Comparison of ENCODE assay signal across 18 mouse cellular contexts in genomic region chr2:128067596-128067995, GRCm38 (mm10). TPM values are rescaled to one million over a fixed set of nuclear protein-coding genes. Genes with fewer than 3 reads are reported as not detected.
DNase-seq lines count a peak whose midpoint lies in the region; TF ChIP-seq lines count a peak whose summit lies in the region.
"Had no signal": no experiment of that assay in that cellular context is flagged by ENCODE, and none has a peak within 500 bp of the region (broad histone marks: within the 10 kb centered on the region; RNA-seq: fewer than 3 reads in every experiment).

No protein-coding gene starts in this region.

- no peak for TF ChIP-seq POLR2A in cerebellum, adult 2 months (IDR thresholded peaks at IDR 0.05; ENCODE audit: borderline replicate concordance, insufficient read depth, low read length)
- no peak for TF ChIP-seq POLR2A in bone marrow macrophage, adult 2 months (IDR thresholded peaks at IDR 0.05; ENCODE audit: borderline replicate concordance, low read depth, low read length)

- H3K4me1 ChIP-seq in cerebellum, adult 2 months (ENCODE audit: control insufficient read depth, insufficient read depth, low read length) = peaks cover 9% of the 10 kb centered on the region
- peaks cover 48% of the 10 kb centered on the region for H3K4me1 ChIP-seq in bone marrow macrophage, adult 2 months (ENCODE audit: control insufficient read depth, insufficient read depth, low read length)
- H3K4me1 ChIP-seq: embryonic facial prominence, embryonic 15.5 days; hindbrain, embryonic 15.5 days had no signal

- no peak for TF ChIP-seq CTCF in cerebellum, adult 2 months (IDR thresholded peaks at IDR 0.05; ENCODE audit: borderline replicate concordance, insufficient read depth, low read depth, low read length)
- no peak for TF ChIP-seq CTCF in gastrocnemius, adult 2 months (IDR thresholded peaks at IDR 0.05)
- no peak for TF ChIP-seq CTCF in bone marrow macrophage, adult 2 months (IDR thresholded peaks at IDR 0.05; ENCODE audit: low read depth, low read length)

- intact Hi-C loops in gastrocnemius, adult 2 months (cut with DNase I) = no loop called here

- DNase-seq in cerebellum, adult 2 months = peak; percentile 35 to 46
- DNase-seq in cerebellum, adult 11 months = no peak
- peak; percentile 72 to 82 for DNase-seq in cerebellum, postnatal 25 days
- no peak for DNase-seq in cerebellum, adult 11-12 months
- peak; percentile 9 for DNase-seq in gastrocnemius, postnatal 10 days
- no peak for DNase-seq in gastrocnemius, adult 2 months
- DNase-seq in ovary, adult 18-20 months (ENCODE audit: low spot score) = no peak
- DNase-seq: adrenal gland, adult 8-10 months; adrenal gland, postnatal 25 days; heart, adult 2 months; kidney, adult 2 months had no signal

- H3K4me3 ChIP-seq in cerebellum, adult 2 months (replicated peaks; ENCODE audit: insufficient read depth, low read depth, low read length) = no peak overlapping the region
- H3K4me3 ChIP-seq in gastrocnemius, adult 2 months = no peak overlapping the region
- no peak overlapping the region for H3K4me3 ChIP-seq in bone marrow macrophage, adult 2 months (ENCODE audit: insufficient read depth, low read length)
- H3K4me3 ChIP-seq: embryonic facial prominence, embryonic 12.5 days; embryonic facial prominence, embryonic 15.5 days; forebrain, embryonic 12.5 days; heart, adult 2 months; heart, embryonic 10.5 days; hindbrain, embryonic 12.5 days; hindbrain, embryonic 15.5 days had no signal

- H3K27me3 ChIP-seq in cerebellum, adult 2 months (ENCODE audit: control insufficient read depth, insufficient read depth, low read length) = no peaks in the 10 kb centered on the region
- H3K27me3 ChIP-seq: embryonic facial prominence, embryonic 12.5 days; embryonic facial prominence, embryonic 15.5 days; forebrain, embryonic 12.5 days; hindbrain, embryonic 12.5 days; hindbrain, embryonic 15.5 days had no signal

- no peak overlapping the region for H3K27ac ChIP-seq in cerebellum, adult 2 months (ENCODE audit: insufficient read depth, low read length)
- H3K27ac ChIP-seq in gastrocnemius, adult 2 months = no peak overlapping the region
- H3K27ac ChIP-seq in bone marrow macrophage, adult 2 months (ENCODE audit: insufficient read depth, low read depth, low read length) = peak overlapping the region; percentile 75
- H3K27ac ChIP-seq: embryonic facial prominence, embryonic 12.5 days; embryonic facial prominence, embryonic 15.5 days; forebrain, embryonic 12.5 days; heart, adult 2 months; heart, embryonic 10.5 days; hindbrain, embryonic 12.5 days; hindbrain, embryonic 15.5 days had no signal

- WGBS in cerebellum, adult 2 months = 20% methylated on average over 7 of the region's 7 CpGs

RNA-seq across cellular contexts. Expression of gene Bcl2l11, which starts 58.2 kb away (rescaled TPM):
- 5.2 and 5.8 TPM in 2 replicates for polyA plus RNA-seq in cerebellum, adult 2 months (2012; rRNA removed)
- total RNA-seq in gastrocnemius, postnatal 10 days (2021) = 10 to 100 TPM; 11.5 to 16.7 TPM
- total RNA-seq in gastrocnemius, adult 2 months (2021) = 1 to 10 TPM; 5.1 to 9.0 TPM
- 56.4 and 60.5 TPM in 2 replicates for polyA plus RNA-seq in bone marrow macrophage, adult 2 months (2012; ENCODE audit: insufficient read depth, insufficient read length, missing spikeins)

Comparison
In these comparisons a context has a peak if more than half of its experiments do, and no peak if none do; other contexts are left out.
1. DNase-seq: peak in cerebellum, adult 2 months (2 of 2), cerebellum, postnatal 25 days (2 of 2) and gastrocnemius, postnatal 10 days (single experiment); none in cerebellum, adult 11 months (single experiment), cerebellum, adult 11-12 months (single experiment), gastrocnemius, adult 2 months (single experiment) and ovary, adult 18-20 months (single experiment).